Mouse (Mus musculus) G1E (cell line): Measurements from ENCODE around the gene Mier2.

ENCODE experiments used
- CTCF ChIP-seq: IDR thresholded peaks from 2 replicates; pipeline ENCODE4 v1.5.1; 2012; ENCODE audit warnings: low read depth, low read length, inconsistent platforms, mixed read lengths
- GATA1 ChIP-seq: IDR thresholded peaks from 2 replicates; pipeline ENCODE4 v1.6.1; 2012; ENCODE audit warnings: borderline replicate concordance, low read length, inconsistent platforms, mixed read lengths

GRCm38 (mm10) chr10:79574796-79575195, 19.8 kb upstream of the Mier2 start:
- TF ChIP-seq CTCF (no peak), GATA1 (no peak)
